Mouse (Mus musculus): ENCODE data around the gene Pttg1ip. TPM values are rescaled to one million over a fixed set of nuclear protein-coding genes. Genes with fewer than 3 reads are reported as not detected.

Pttg1ip gene
- polyA plus RNA-seq, 1 experiment from 2014 or later, result 198 TPM

GRCm38 (mm10) chr10:77627497-77627896, 46.0 kb downstream of the Pttg1ip start:
- Histone ChIP-seq H3K27me3 (ENCODE audit: control insufficient read depth, insufficient read depth, low read length) (no peaks in the 10 kb centered on the region), H3K4me3 (ENCODE audit: low read depth, low read length) (no peak overlapping the region), H3K9me3 (ENCODE audit: control insufficient read depth, low read depth, low read length) (no peaks in the 10 kb centered on the region), H3K27ac (ENCODE audit: low read length) (no peak overlapping the region), H3K9ac (replicated peaks; ENCODE audit: low read depth, low read length) (no peak overlapping the region), H3K4me2 (replicated peaks; ENCODE audit: low read depth, low read length) (no peak overlapping the region), H3K36me3 (ENCODE audit: control insufficient read depth, insufficient read depth, low read length) (peaks cover 13% of the 10 kb centered on the region; the same call in 1 of the 2 replicates), H3K4me1 (ENCODE audit: control insufficient read depth, insufficient read depth, low read length) (peaks cover 27% of the 10 kb centered on the region)
- WGBS, result 44% methylated on average over 2 of the region's 2 CpGs
- peak; percentile 42 for ATAC-seq (ENCODE audit: insufficient number of reproducible peaks, insufficient read depth, low FRiP score, low read depth)

- Histone ChIP-seq H3K4me2 (replicated peaks; ENCODE audit: low read depth, low read length) (no peak overlapping the region), H3K27me3 (ENCODE audit: control insufficient read depth, insufficient read depth, low read length) (no peaks in the 10 kb centered on the region), H3K4me1 (ENCODE audit: control insufficient read depth, insufficient read depth, low read length) (peaks cover 16% of the 10 kb centered on the region), H3K36me3 (ENCODE audit: control insufficient read depth, insufficient read depth, low read length) (peaks cover 20% of the 10 kb centered on the region; the same call in 1 of the 2 replicates), H3K27ac (ENCODE audit: low read length) (no peak overlapping the region), H3K4me3 (ENCODE audit: low read depth, low read length) (no peak overlapping the region), H3K9me3 (ENCODE audit: control insufficient read depth, low read depth, low read length) (no peaks in the 10 kb centered on the region), H3K9ac (replicated peaks; ENCODE audit: low read depth, low read length) (no peak overlapping the region)
- WGBS, result 76% methylated on average over 3 of the region's 3 CpGs
- ATAC-seq (ENCODE audit: insufficient number of reproducible peaks, insufficient read depth, low FRiP score, low read depth), result no peak
These were observed 47.6 kb downstream of the Pttg1ip start for GRCm38 (mm10) chr10:77629163-77629562.

- H3K27me3 ChIP-seq (ENCODE audit: control insufficient read depth, insufficient read depth, low read length), result no peaks in the 10 kb centered on the region
- H3K4me1 ChIP-seq (ENCODE audit: control insufficient read depth, insufficient read depth, low read length), result peaks cover 8% of the 10 kb centered on the region
- no peak overlapping the region for H3K4me3 ChIP-seq (ENCODE audit: low read depth, low read length)
- H3K36me3 ChIP-seq (ENCODE audit: control insufficient read depth, insufficient read depth, low read length), result peaks cover 20% of the 10 kb centered on the region; the same call in 1 of the 2 replicates
- no peak for ATAC-seq (ENCODE audit: insufficient number of reproducible peaks, insufficient read depth, low FRiP score, low read depth)
- no peak overlapping the region for H3K9ac ChIP-seq (replicated peaks; ENCODE audit: low read depth, low read length)
- no peak overlapping the region for H3K27ac ChIP-seq (ENCODE audit: low read length)
- WGBS, result 80% methylated on average over 1 of the region's 1 CpGs
- H3K9me3 ChIP-seq (ENCODE audit: control insufficient read depth, low read depth, low read length), result no peaks in the 10 kb centered on the region
- H3K4me2 ChIP-seq (replicated peaks; ENCODE audit: low read depth, low read length), result no peak overlapping the region
These were observed 48.5 kb downstream of the Pttg1ip start for GRCm38 (mm10) chr10:77629970-77630369.

- Histone ChIP-seq H3K4me3 (ENCODE audit: low read depth, low read length) (no peak overlapping the region), H3K4me1 (ENCODE audit: control insufficient read depth, insufficient read depth, low read length) (no peaks in the 10 kb centered on the region; the same call in 1 of the 2 replicates), H3K36me3 (ENCODE audit: control insufficient read depth, insufficient read depth, low read length) (peaks cover 29% of the 10 kb centered on the region; the same call in 1 of the 2 replicates), H3K9ac (replicated peaks; ENCODE audit: low read depth, low read length) (no peak overlapping the region), H3K4me2 (replicated peaks; ENCODE audit: low read depth, low read length) (no peak overlapping the region), H3K27me3 (ENCODE audit: control insufficient read depth, insufficient read depth, low read length) (no peaks in the 10 kb centered on the region), H3K27ac (ENCODE audit: low read length) (no peak overlapping the region), H3K9me3 (ENCODE audit: control insufficient read depth, low read depth, low read length) (no peaks in the 10 kb centered on the region)
- no peak for ATAC-seq (ENCODE audit: insufficient number of reproducible peaks, insufficient read depth, low FRiP score, low read depth)
- 63% methylated on average over 6 of the region's 6 CpGs for whole genome bisulfite sequencing
These were observed 52.5 kb downstream of the Pttg1ip start for GRCm38 (mm10) chr10:77634016-77634415.

GRCm38 (mm10) chr10:77634452-77635231, 53.1 kb downstream of the Pttg1ip start:
- no peak overlapping the region for H3K9ac ChIP-seq (replicated peaks; ENCODE audit: low read depth, low read length)
- ATAC-seq (ENCODE audit: insufficient number of reproducible peaks, insufficient read depth, low FRiP score, low read depth), result no peak
- H3K27ac ChIP-seq (ENCODE audit: low read length), result no peak overlapping the region
- H3K27me3 ChIP-seq (ENCODE audit: control insufficient read depth, insufficient read depth, low read length), result no peaks in the 10 kb centered on the region
- no peak overlapping the region for H3K4me3 ChIP-seq (ENCODE audit: low read depth, low read length)
- H3K36me3 ChIP-seq (ENCODE audit: control insufficient read depth, insufficient read depth, low read length), result peaks cover 29% of the 10 kb centered on the region; the same call in 1 of the 2 replicates
- no peak overlapping the region for H3K4me2 ChIP-seq (replicated peaks; ENCODE audit: low read depth, low read length)
- WGBS, result 69% methylated on average over 13 of the region's 13 CpGs
- H3K9me3 ChIP-seq (ENCODE audit: control insufficient read depth, low read depth, low read length), result no peaks in the 10 kb centered on the region
- no peaks in the 10 kb centered on the region for H3K4me1 ChIP-seq (ENCODE audit: control insufficient read depth, insufficient read depth, low read length)

- no peak overlapping the region for H3K27ac ChIP-seq (ENCODE audit: low read length)
- no peak overlapping the region for H3K9ac ChIP-seq (replicated peaks; ENCODE audit: low read depth, low read length)
- no peaks in the 10 kb centered on the region for H3K27me3 ChIP-seq (ENCODE audit: control insufficient read depth, insufficient read depth, low read length)
- no peak for ATAC-seq (ENCODE audit: insufficient number of reproducible peaks, insufficient read depth, low FRiP score, low read depth)
- no peak overlapping the region for H3K4me2 ChIP-seq (replicated peaks; ENCODE audit: low read depth, low read length)
- H3K4me1 ChIP-seq (ENCODE audit: control insufficient read depth, insufficient read depth, low read length), result no peaks in the 10 kb centered on the region
- no peaks in the 10 kb centered on the region for H3K9me3 ChIP-seq (ENCODE audit: control insufficient read depth, low read depth, low read length)
- no peak overlapping the region for H3K4me3 ChIP-seq (ENCODE audit: low read depth, low read length)
- WGBS, result 89% methylated on average over 7 of the region's 7 CpGs
- peaks cover 35% of the 10 kb centered on the region for H3K36me3 ChIP-seq (ENCODE audit: control insufficient read depth, insufficient read depth, low read length)
These were observed 54.9 kb downstream of the Pttg1ip start for GRCm38 (mm10) chr10:77636234-77636922.

GRCm38 (mm10) chr10:77638956-77639355, 57.4 kb downstream of the Pttg1ip start:
- peaks cover 40% of the 10 kb centered on the region for H3K36me3 ChIP-seq (ENCODE audit: control insufficient read depth, insufficient read depth, low read length)
- 82% methylated on average over 6 of the region's 6 CpGs for WGBS

GRCm38 (mm10) chr10:77643160-77643559, 61.6 kb downstream of the Pttg1ip start:
- Histone ChIP-seq H3K9ac (replicated peaks; ENCODE audit: low read depth, low read length) (no peak overlapping the region), H3K4me3 (ENCODE audit: low read depth, low read length) (no peak overlapping the region), H3K36me3 (ENCODE audit: control insufficient read depth, insufficient read depth, low read length) (peaks cover 53% of the 10 kb centered on the region), H3K27ac (ENCODE audit: low read length) (no peak overlapping the region), H3K27me3 (ENCODE audit: control insufficient read depth, insufficient read depth, low read length) (no peaks in the 10 kb centered on the region), H3K4me1 (ENCODE audit: control insufficient read depth, insufficient read depth, low read length) (no peaks in the 10 kb centered on the region), H3K9me3 (ENCODE audit: control insufficient read depth, low read depth, low read length) (no peaks in the 10 kb centered on the region), H3K4me2 (replicated peaks; ENCODE audit: low read depth, low read length) (no peak overlapping the region)
- 85% methylated on average over 7 of the region's 7 CpGs for WGBS
- no peak for ATAC-seq (ENCODE audit: insufficient number of reproducible peaks, insufficient read depth, low FRiP score, low read depth)

More at GRCm38 (mm10) chr10:77638956-77639355, 57.4 kb downstream of the Pttg1ip start:
- no peak overlapping the region for H3K27ac ChIP-seq (ENCODE audit: low read length)
- H3K4me1 ChIP-seq (ENCODE audit: control insufficient read depth, insufficient read depth, low read length), result no peaks in the 10 kb centered on the region
- no peak overlapping the region for H3K4me2 ChIP-seq (replicated peaks; ENCODE audit: low read depth, low read length)
- H3K4me3 ChIP-seq (ENCODE audit: low read depth, low read length), result no peak overlapping the region
- H3K27me3 ChIP-seq (ENCODE audit: control insufficient read depth, insufficient read depth, low read length), result no peaks in the 10 kb centered on the region
- H3K9me3 ChIP-seq (ENCODE audit: control insufficient read depth, low read depth, low read length), result no peaks in the 10 kb centered on the region
- no peak for ATAC-seq (ENCODE audit: insufficient number of reproducible peaks, insufficient read depth, low FRiP score, low read depth)
- no peak overlapping the region for H3K9ac ChIP-seq (replicated peaks; ENCODE audit: low read depth, low read length)
